Mouse (Mus musculus) lung, postnatal 0 days (tissue): ENCODE measurements around the gene Chil1.

Experiments used
- CTCF ChIP-seq: IDR thresholded peaks from 2 replicates; pipeline ENCODE4 v1.5.1; 2016; ENCODE audit warnings: antibody characterized with exemption, mild to moderate bottlenecking
- EP300 ChIP-seq: IDR thresholded peaks from 2 replicates; pipeline ENCODE4 v1.6.1; 2016; ENCODE audit warnings: antibody characterized with exemption, mild to moderate bottlenecking, control low read depth

DNA sequence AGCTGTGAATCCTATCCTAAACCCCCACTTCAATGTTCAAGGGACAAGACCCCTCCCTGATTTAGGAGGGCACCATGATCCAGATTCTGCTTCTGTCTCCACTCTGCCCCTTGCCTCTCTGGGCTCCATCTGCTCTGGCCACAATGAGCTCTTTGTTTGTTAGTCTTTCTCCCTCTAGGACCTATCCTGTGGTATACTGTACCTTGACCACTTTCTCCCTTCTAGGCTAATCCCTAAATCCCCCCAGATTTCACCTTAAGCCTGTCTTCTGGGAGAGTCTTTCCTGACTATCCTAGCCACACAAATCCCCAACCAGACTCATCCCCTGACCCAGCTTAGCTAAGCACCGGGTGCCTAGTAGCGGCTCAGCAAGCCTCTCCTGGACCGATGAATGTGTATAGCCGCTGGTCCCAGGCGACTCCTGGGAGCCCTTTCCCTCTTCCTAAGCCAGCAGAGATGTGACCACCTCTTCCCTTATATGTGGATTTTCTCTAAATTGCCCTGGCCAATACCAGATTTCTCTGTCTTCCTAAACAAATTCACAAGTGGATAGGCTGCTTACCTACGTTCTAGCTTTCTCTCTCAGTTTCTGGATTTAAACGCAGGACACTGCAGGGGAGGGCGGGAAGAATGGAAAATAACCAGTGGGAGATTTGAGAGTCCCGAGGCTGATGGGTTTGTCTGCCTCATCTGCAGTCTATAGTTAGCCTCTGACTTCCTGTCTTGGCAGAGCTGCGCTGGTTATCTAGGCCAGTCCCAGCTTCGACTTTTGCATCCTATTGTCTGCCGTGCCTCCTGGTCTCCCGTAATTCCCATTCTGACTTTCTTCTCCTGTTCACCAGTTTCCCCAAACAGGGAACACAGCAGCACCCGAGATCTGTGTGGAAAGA lies 14.3 kb upstream of the Chil1 start:
- no peak for TF ChIP-seq CTCF
- TF ChIP-seq EP300, result no peak
